Mouse (Mus musculus) lung, adult 2 months (tissue): Measurements from ENCODE around the gene Nectin3.

Experiments used
- CTCF ChIP-seq: fragments of 200-500 bp; IDR thresholded peaks from 2 replicates; pipeline ENCODE4 v1.5.1; 2011; ENCODE audit warnings: mild to moderate bottlenecking, low read length, control low read depth; ENCODE audit not compliant: insufficient read depth
- POLR2A ChIP-seq: fragments of 200-500 bp; IDR thresholded peaks from 2 replicates; pipeline ENCODE4 v1.6.1; 2011; ENCODE audit warnings: low read depth, mild to moderate bottlenecking, control low read depth, low read length, borderline replicate concordance; ENCODE audit errors: extremely low read depth

DNA sequence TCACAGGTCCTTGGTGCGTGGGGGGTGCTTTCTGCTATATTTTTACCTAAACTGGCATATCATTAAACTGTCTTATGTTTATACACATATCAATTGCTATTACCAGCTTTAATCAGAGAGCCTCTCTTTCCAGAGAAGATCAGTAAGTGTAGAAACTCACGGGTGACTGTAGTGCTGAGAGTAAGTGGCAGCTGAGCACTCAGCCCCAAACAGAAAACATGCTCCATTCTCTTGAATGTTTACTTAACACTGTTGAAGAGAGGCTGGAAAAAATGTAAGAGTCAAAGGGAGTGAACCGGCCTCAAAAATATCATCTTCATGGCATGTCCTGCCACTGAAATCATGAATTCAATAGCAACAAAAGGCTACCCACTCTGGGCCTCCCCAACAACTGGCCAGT is 21.0 kb downstream of the Nectin3 start:
- TF ChIP-seq CTCF (no peak), POLR2A (no peak)
